Comparison of ENCODE assay signal across 8 mouse cellular contexts in the genomic region with DNA sequence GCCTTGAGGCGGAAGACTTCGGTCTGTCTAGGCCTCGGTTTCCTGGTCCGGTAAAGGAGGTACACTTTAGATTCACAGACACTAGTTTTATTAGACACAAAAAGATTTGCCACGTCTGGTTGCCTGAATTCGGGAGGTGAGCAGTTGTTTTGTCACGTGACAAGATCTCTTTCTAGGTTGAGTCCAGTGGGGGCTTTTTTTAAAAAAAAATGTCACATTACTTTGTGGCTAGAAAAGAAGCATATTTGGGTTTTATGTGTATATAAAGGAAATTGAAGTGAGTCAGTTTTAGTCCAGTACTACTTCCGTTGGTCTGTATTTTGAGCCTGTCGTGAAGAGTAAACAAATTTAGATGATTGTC. TPM values are rescaled to one million over a fixed set of nuclear protein-coding genes. Genes with fewer than 3 reads are reported as not detected.
DNase-seq lines count a peak whose midpoint lies in the region; ATAC-seq and TF ChIP-seq lines count a peak whose summit lies in the region.

No protein-coding gene starts in this region.

- H3K27me3 ChIP-seq in lung, embryonic 15.5 days: no peaks in the 10 kb centered on the region
- H3K27me3 ChIP-seq in limb, embryonic 10.5 days (ENCODE audit: low read depth, poor library complexity, severe bottlenecking): no peaks in the 10 kb centered on the region

- no peaks in the 10 kb centered on the region for H3K9me3 ChIP-seq in lung, embryonic 15.5 days
- H3K9me3 ChIP-seq in limb, embryonic 10.5 days (replicated peaks): no peaks in the 10 kb centered on the region

- DNase-seq in lung, postnatal 10 days: no peak
- no peak for DNase-seq in limb, embryonic 10.5 days (ENCODE audit: low spot score)
- DNase-seq in skeletal muscle tissue, adult 2 months (ENCODE audit: low read depth, low spot score): peak; percentile 1
- DNase-seq in adrenal gland, postnatal 4 days (ENCODE audit: low spot score in 2 of 2): no peak
- DNase-seq in gastrocnemius, postnatal 25 days: no peak
- no peak for DNase-seq in frontal cortex, postnatal 36 days (ENCODE audit: low spot score in 2 of 2)

- under 1% methylated on average over 9 of the region's 9 CpGs for WGBS in lung, embryonic 15.5 days
- 1% methylated on average over 9 of the region's 9 CpGs for WGBS in limb, embryonic 10.5 days

- peak overlapping the region; percentile 98 for H3K4me3 ChIP-seq in lung, embryonic 15.5 days
- H3K4me3 ChIP-seq in embryonic fibroblast, embryonic 13.5 days (ENCODE audit: insufficient read depth, low read length): peak overlapping the region; percentile 88
- H3K4me3 ChIP-seq in limb, embryonic 10.5 days: peak overlapping the region; percentile 90

- peak overlapping the region; percentile 78 for H3K9ac ChIP-seq in lung, embryonic 15.5 days

- TF ChIP-seq CTCF in embryonic fibroblast, embryonic 13.5 days (IDR thresholded peaks at IDR 0.05; ENCODE audit: borderline replicate concordance, insufficient read depth, low read length): no peak

- TF ChIP-seq POLR2A in embryonic fibroblast, embryonic 13.5 days (IDR thresholded peaks at IDR 0.05; ENCODE audit: low read depth, low read length): no peak

- peaks cover 16% of the 10 kb centered on the region for H3K36me3 ChIP-seq in lung, embryonic 15.5 days
- peaks cover 33% of the 10 kb centered on the region for H3K36me3 ChIP-seq in limb, embryonic 10.5 days

- peak overlapping the region; percentile 89 for H3K27ac ChIP-seq in lung, embryonic 15.5 days
- no peak overlapping the region for H3K27ac ChIP-seq in embryonic fibroblast, embryonic 13.5 days (ENCODE audit: insufficient read depth, low read length)
- peak overlapping the region; percentile 93 for H3K27ac ChIP-seq in limb, embryonic 10.5 days

- ATAC-seq in lung, embryonic 15.5 days (ENCODE audit: borderline replicate concordance, extremely low read depth, low FRiP score, low TSS enrichment): no peak

- H3K4me1 ChIP-seq in lung, embryonic 15.5 days: peaks cover 5% of the 10 kb centered on the region; the same call in 1 of the 2 replicates
- H3K4me1 ChIP-seq in embryonic fibroblast, embryonic 13.5 days (ENCODE audit: control insufficient read depth, insufficient read depth, low read length): no peaks in the 10 kb centered on the region
- H3K4me1 ChIP-seq in limb, embryonic 10.5 days: no peaks in the 10 kb centered on the region; the same call in 1 of the 2 replicates

- H3K4me2 ChIP-seq in lung, embryonic 15.5 days: peak overlapping the region; percentile 73

RNA-seq across cellular contexts. Expression of gene Kif20b, which starts 0.4 kb away (rescaled TPM):
- 84.7 and 86.0 TPM in 2 replicates for polyA plus RNA-seq in lung, embryonic 15.5 days (2015; fragmentation: Nextera tagmentation; extraction: Ambion mirVana)
- polyA plus RNA-seq in embryonic fibroblast, embryonic 13.5 days (2011; ENCODE audit: insufficient read length, low read depth, missing spikeins): 34.5 and 40.6 TPM in 2 replicates
- polyA plus RNA-seq in limb, embryonic 10.5 days (2016; fragmentation: Nextera tagmentation; extraction: Ambion mirVana): 79.0 and 98.8 TPM in 2 replicates
- total RNA-seq in adrenal gland, postnatal 4 days (2021): 10 to 100 TPM; 16.4 to 19.0 TPM
- total RNA-seq in gastrocnemius, postnatal 25 days (2021): 1 to 10 TPM in 1 of 2 experiments, under 1 TPM in 1; 0.82 to 1.4 TPM

RNA-seq across cellular contexts. Expression of gene Pank1, which starts 43.3 kb away (rescaled TPM):
- 7.8 and 8.8 TPM in 2 replicates for polyA plus RNA-seq in lung, embryonic 15.5 days (2015; fragmentation: Nextera tagmentation; extraction: Ambion mirVana)
- 4.6 and 6.2 TPM in 2 replicates for polyA plus RNA-seq in embryonic fibroblast, embryonic 13.5 days (2011; ENCODE audit: insufficient read length, low read depth, missing spikeins)
- polyA plus RNA-seq in limb, embryonic 10.5 days (2016; fragmentation: Nextera tagmentation; extraction: Ambion mirVana): 6.4 and 7.2 TPM in 2 replicates
- total RNA-seq in adrenal gland, postnatal 4 days (2021): 10 to 100 TPM; 27.1 to 29.7 TPM
- 10 to 100 TPM; 15.7 to 17.0 TPM for total RNA-seq in gastrocnemius, postnatal 25 days (2021)
